Mouse (Mus musculus) adrenal gland, adult 10 weeks (tissue): ENCODE results near the gene Pate2. TPM values are rescaled to one million over a fixed set of nuclear protein-coding genes. Genes with fewer than 3 reads are reported as not detected.

Experiments
- polyA plus RNA-seq: library from polyadenylated mRNA; stranded (reverse); fragments of 350-450 nt; fragmentation: Illumina TruSeq; extraction: RNeasy Lipid Tissue Mini Kit (QIAGEN cat#74804); gene quantifications from one replicate; pipeline ENCODE4 v1.2.3, GENCODE M21; 2014; ENCODE audit warnings: low read depth, low replicate concordance

Pate2 gene
- 0.87 TPM for polyA plus RNA-seq

DNA sequence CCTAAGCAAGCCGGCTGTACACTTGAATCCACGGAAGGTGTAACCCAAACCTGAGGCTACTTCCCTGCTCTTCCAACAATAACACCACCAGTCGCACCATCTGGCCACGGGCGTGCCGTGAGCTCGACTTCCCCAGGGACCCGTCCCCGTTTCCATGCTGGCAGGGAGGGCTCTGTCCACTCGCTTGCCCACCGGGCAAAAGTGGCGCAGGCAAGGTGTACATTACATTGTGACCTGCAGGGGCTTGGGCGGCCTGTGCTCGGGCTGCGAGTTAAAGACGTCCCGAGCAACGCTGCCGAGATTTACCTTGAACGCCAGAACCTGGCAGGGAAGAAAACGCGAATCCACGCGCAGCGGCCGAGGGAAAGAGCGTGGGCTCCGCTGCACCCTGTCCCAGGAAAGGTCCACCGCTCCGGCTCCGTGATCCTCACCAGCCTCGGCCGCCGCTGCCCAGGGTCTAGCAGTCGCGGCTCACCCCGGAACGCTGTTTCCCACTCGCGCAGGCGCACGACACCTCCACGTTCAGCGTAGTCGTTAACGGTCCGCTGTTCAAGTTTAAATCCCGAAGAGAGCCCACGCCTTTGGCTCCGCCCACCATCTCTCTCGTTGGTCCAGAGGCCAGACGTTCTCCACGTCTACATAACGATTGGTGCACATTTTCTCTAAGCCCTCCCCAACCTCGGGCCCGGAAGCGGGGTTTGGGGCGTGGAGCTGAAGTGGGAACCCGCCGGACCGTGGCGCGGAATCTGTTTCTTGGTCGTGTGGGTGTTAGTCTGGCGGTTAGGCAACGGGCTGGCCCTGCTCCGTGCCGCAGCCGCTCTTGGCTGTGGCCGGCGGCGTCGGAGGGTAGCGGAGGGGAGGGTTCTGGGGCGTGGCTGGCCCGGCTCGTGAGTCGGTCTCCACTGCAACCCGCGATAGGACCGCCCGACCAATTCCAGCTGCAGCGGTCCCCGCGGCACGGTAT, at the start of gene Pate2, which contains the start of gene Hyls1:
TSS of gene Pate2 (plus strand) at position 714 of the 964 bp plus-strand sequence.
TSS of gene Hyls1 (minus strand) at position 828 of the 964 bp plus-strand sequence.

DNA sequence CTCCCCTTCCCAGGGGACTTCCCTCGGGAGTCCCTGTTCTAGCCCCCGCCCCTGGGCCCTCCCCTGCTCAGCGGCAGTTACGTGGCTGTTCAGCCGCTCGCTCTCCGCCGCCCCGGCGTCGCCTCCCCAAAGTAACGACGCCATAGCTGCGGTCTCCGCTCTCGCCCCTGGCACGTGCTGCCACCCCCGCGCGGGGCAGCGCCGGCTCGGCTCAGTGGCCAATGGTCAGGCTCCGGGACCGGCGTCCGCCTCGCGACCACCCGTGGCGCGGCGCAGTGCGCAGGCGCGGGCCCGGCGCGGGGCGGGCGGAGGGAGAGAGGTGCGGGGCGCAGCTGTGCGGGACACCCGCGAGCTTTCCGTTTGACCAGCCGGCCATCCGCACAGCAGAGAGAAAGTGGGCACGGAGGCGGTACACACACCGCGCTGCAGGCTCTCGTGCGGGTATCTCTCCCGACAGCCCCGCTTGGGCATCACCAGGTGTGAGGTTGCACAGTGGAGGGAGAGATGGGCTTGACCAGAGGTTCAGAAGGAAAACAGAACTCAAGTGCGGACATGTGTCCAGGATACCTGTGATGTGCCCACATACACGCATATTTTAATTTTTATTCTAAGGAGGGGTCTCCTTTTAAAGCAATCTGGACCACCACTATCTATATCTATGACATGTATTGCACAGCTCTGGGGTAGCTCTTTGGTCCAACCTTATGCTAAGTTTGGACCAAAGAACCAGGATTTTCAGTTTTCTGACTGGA, 11.7 kb upstream of the Pate2 start, which contains the start of the genes Ddx25 and Pus3:
TSS of gene Ddx25 (minus strand) at position 272 of the 752 bp plus-strand sequence.
TSS of gene Pus3 (plus strand) at position 339 of the 752 bp plus-strand sequence.

DNA sequence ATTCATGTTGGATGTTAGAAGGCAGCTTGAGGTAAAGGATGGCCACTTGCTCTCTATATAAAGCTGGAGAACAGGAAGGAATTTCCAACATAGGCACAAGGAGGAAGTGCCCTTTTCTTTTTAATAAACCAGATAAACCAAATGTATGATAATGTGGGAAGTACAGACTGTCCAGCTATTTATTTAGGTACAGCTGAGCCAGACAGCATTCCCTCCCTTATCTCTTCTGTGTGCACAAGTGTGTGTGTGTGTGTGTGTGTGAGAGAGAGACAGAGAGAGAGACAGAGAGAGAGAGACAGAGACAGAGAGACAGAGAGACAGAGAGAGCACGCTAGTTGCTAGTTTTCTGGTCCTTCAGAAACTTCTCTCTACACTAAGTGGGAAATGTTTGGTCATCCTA, 41.8 kb downstream of the Pate2 start, which contains the start of gene Pate4:
TSS of gene Pate4 (minus strand) at position 101 of the 400 bp plus-strand sequence.

DNA sequence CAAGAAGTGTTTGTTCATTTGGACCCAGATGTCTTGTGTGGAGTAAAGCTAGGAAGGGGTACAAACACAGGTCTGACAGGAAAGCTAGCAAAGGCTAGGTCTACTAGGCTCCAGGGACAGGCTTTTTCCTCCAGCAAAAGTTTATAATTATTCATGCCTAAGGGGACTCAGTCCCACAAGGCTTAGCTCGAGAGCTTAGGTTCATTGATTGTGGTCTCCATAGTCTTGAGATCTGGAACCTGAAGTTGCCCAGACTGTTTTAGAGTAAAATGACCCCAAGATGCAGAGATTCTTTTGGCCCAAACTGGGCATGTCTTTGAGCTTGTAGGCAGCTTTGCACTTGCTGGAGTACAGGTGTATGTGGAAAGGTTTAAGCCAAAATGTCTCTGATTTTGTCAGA, 78.0 kb downstream of the Pate2 start, which contains the start of gene Pate3:
TSS of gene Pate3 (minus strand) at position 101 of the 400 bp plus-strand sequence.

DNA sequence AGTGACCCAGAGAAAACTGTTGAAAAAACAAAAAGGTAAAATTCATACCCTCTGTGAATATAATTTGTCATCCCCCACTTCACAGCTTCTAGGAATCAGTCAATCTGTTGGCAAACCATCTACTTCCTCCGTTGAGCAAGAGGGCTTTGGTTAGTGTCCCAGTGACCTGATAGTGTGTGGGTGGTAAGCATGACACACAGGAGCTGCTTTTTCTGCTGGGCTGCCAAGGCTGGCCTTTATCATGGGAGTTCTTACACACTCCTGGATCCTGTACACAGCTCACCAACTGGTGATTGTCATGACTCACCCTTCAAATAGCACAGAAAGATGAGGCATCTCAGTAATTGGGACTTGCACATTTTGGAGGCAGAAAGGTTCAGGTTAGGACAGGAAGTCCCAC, 116.9 kb downstream of the Pate2 start, which contains the start of gene Pate1:
TSS of gene Pate1 (minus strand) at position 378 of the 400 bp plus-strand sequence.

Other genes starting within 250 kb of the Pate2 start
- 6.2 TPM for gene Cdon, start 149.2 kb upstream of the Pate2 start, polyA plus RNA-seq
- gene Gm1113, start 52.0 kb upstream of the Pate2 start, polyA plus RNA-seq = not detected
- 1.5 TPM for gene Ddx25, start 11.8 kb upstream of the Pate2 start, polyA plus RNA-seq
- gene Pus3, start 11.7 kb upstream of the Pate2 start, polyA plus RNA-seq = 33.5 TPM
- gene Hyls1, start 114 bp downstream of the Pate2 start, polyA plus RNA-seq = 9.0 TPM
- gene Pate4, start 41.7 kb downstream of the Pate2 start, polyA plus RNA-seq = not detected
- gene Pate3, start 77.9 kb downstream of the Pate2 start, polyA plus RNA-seq = not detected
- not detected for gene Pate1, start 117.1 kb downstream of the Pate2 start, polyA plus RNA-seq
- not detected for gene Gm17677, start 170.8 kb downstream of the Pate2 start, polyA plus RNA-seq
- not detected for gene Gm17727, start 207.8 kb downstream of the Pate2 start, polyA plus RNA-seq
- not detected for gene Gm27235, start 219.8 kb downstream of the Pate2 start, polyA plus RNA-seq
- 0.58 TPM for gene D730048I06Rik, start 219.8 kb downstream of the Pate2 start, polyA plus RNA-seq